Mouse (Mus musculus): Measurements from ENCODE around the gene Angptl2. TPM values are rescaled to one million over a fixed set of nuclear protein-coding genes. Genes with fewer than 3 reads are reported as not detected.

Gene Angptl2
- polyA plus RNA-seq, 1 experiment from 2014 or later = 24.3 TPM

DNA sequence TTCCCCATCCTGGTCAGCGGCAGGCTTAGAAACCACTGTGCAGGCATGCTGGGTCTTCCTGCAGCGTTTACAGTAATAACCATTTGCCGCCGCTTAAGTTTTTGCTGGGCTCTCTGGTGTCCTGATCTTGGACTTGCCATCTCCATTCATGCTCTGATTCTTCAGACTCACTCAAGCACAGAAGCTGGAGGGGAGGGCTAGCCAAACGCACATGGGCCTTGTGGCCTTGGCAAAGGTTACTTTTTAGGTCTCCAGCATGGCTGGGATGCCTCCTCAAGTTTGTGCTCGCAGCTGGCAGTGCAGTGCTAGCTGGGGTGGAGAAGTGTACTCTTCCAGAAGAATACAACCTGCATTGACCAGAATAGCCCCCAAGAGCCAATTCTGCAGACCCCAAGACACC is 6.6 kb downstream of the Angptl2 start:
- Histone ChIP-seq H3K4me1 (peaks cover 43% of the 10 kb centered on the region), H3K27me3 (ENCODE audit: poor library complexity, severe bottlenecking) (no peaks in the 10 kb centered on the region), H3K36me3 (replicated peaks) (peaks cover 51% of the 10 kb centered on the region), H3K4me3 (no peak overlapping the region), H3K27ac (no peak overlapping the region), H3K9me3 (no peaks in the 10 kb centered on the region)
- no peak for DNase-seq (ENCODE audit: extremely low spot score, low spot score)
- whole genome bisulfite sequencing = 94% methylated on average over 6 of the region's 6 CpGs

DNA sequence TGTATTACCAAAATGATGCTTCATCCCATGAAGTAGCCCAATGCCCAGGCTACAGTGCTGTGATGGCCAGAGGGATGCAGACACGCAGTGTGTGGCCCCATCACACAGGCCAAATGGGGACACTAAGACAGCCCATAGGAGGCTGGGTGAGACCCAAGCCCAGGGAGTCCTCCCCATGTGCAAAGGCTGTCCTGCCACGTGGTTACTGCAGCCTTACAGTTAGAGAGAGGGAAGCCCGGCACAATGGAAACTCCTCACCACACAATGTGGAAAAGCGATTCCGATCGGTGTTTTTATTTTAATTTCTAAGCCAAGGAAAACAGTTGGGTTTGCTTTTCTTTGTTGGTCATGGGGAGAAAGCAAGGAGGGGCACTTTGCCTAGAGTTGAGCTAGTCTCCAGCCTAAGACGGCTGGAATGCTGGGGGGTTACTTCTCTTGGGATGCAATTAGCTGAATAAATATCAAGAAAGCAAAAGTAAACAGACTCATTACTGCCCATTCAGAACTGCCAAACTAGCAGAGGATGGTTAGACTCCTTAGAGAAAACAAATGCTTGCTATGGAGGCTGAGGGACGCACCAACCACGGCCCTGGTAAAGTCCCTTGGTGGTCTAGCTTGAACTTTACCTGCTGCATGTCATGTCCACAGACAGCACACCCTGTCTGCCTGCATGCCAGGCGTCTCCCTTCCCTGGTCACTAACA is 7.9 kb downstream of the Angptl2 start:
- Histone ChIP-seq H3K4me3 (no peak overlapping the region), H3K36me3 (replicated peaks) (peaks cover 61% of the 10 kb centered on the region), H3K4me1 (peaks cover 32% of the 10 kb centered on the region), H3K27ac (no peak overlapping the region), H3K9me3 (no peaks in the 10 kb centered on the region), H3K27me3 (ENCODE audit: poor library complexity, severe bottlenecking) (no peaks in the 10 kb centered on the region)
- WGBS = 90% methylated on average over 10 of the region's 10 CpGs
- DNase-seq (ENCODE audit: extremely low spot score, low spot score) = no peak

DNA sequence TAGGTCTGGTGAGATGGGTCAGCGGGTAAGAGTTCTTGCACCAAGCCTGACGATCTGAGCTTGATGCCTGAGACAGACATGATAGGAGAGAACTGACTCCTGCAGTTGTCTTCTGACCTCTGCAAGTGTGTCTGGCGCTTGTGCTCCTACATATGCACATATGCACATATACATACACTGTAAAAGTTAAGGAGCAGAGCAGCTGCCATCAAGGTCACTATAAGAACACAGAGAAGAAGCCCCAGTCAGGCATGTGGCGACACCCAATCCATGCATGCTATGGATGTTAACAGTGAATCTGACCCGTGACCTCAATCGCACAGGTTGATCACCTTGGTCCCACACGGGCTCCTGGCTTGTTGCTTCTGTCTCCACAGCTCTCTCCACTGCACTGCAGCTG is 10.1 kb downstream of the Angptl2 start:
- 93% methylated on average over 7 of the region's 7 CpGs for WGBS
- H3K9me3 ChIP-seq = no peaks in the 10 kb centered on the region
- DNase-seq (ENCODE audit: extremely low spot score, low spot score) = no peak
- no peaks in the 10 kb centered on the region for H3K27me3 ChIP-seq (ENCODE audit: poor library complexity, severe bottlenecking)
- H3K27ac ChIP-seq = no peak overlapping the region
- peaks cover 12% of the 10 kb centered on the region for H3K4me1 ChIP-seq
- peaks cover 63% of the 10 kb centered on the region for H3K36me3 ChIP-seq (replicated peaks)
- no peak overlapping the region for H3K4me3 ChIP-seq

DNA sequence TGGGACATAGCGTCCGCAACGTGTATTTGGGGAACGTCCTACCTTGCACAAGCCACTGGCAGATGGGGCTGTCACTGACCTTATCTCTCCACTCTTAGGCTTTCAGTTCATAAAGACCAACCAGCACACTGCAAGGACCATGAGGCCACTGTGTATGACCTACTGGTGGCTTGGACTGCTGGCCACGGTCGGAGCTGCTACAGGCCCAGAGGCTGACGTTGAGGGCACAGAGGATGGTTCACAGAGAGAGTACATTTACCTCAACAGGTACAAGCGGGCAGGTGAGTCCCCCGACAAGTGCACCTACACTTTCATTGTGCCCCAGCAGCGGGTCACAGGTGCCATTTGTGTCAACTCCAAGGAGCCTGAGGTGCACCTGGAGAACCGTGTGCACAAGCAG is 12.2 kb downstream of the Angptl2 start:
- Histone ChIP-seq H3K4me3 (no peak overlapping the region), H3K4me1 (peaks cover 29% of the 10 kb centered on the region), H3K27ac (no peak overlapping the region), H3K9me3 (no peaks in the 10 kb centered on the region), H3K36me3 (replicated peaks) (peaks cover 61% of the 10 kb centered on the region), H3K27me3 (ENCODE audit: poor library complexity, severe bottlenecking) (no peaks in the 10 kb centered on the region)
- no peak for DNase-seq (ENCODE audit: extremely low spot score, low spot score)
- WGBS = 92% methylated on average over 11 of the region's 11 CpGs

DNA sequence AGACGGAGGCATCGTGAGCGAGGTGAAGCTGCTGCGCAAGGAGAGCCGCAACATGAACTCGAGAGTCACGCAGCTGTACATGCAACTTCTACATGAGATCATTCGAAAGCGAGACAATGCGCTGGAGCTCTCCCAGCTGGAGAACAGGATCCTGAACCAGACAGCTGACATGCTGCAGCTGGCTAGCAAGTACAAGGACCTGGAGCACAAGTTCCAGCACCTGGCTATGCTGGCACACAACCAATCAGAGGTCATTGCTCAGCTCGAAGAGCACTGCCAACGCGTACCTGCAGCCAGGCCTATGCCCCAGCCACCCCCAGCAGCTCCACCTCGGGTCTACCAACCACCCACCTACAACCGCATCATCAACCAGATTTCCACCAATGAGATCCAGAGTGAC is 12.7 kb downstream of the Angptl2 start:
- peaks cover 61% of the 10 kb centered on the region for H3K36me3 ChIP-seq (replicated peaks)
- WGBS = 95% methylated on average over 15 of the region's 15 CpGs

DNA sequence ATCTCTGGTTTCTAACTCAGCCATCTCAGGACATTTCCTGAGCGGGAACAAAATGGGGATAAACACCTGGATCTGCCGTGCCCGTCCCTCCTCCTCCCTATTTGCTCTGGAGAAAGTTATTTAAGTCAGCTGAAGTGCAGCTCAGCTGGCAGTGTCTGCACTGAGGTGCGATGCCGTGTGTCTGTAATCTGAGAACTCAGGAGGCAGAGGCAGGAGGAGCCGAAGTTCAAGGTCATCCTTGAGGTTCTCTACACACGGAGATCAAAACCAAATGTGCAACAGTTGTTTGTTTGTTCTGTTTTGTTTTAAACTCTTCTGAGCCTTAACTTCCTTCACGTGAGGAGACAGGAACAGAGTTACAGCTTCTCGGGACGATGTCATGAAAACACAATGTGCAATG is 14.8 kb downstream of the Angptl2 start:
- no peak overlapping the region for H3K4me3 ChIP-seq
- no peaks in the 10 kb centered on the region for H3K27me3 ChIP-seq (ENCODE audit: poor library complexity, severe bottlenecking)
- WGBS = 81% methylated on average over 10 of the region's 10 CpGs
- DNase-seq (ENCODE audit: extremely low spot score, low spot score) = no peak
- H3K27ac ChIP-seq = no peak overlapping the region
- no peaks in the 10 kb centered on the region for H3K9me3 ChIP-seq
- H3K4me1 ChIP-seq = peaks cover 38% of the 10 kb centered on the region
- peaks cover 58% of the 10 kb centered on the region for H3K36me3 ChIP-seq (replicated peaks)

More for the DNA sequence above, 12.7 kb downstream of the Angptl2 start:
- H3K27me3 ChIP-seq (ENCODE audit: poor library complexity, severe bottlenecking) = no peaks in the 10 kb centered on the region
- no peaks in the 10 kb centered on the region for H3K9me3 ChIP-seq
- no peak overlapping the region for H3K4me3 ChIP-seq
- DNase-seq (ENCODE audit: extremely low spot score, low spot score) = no peak
- no peak overlapping the region for H3K27ac ChIP-seq
- H3K4me1 ChIP-seq = peaks cover 34% of the 10 kb centered on the region

DNA sequence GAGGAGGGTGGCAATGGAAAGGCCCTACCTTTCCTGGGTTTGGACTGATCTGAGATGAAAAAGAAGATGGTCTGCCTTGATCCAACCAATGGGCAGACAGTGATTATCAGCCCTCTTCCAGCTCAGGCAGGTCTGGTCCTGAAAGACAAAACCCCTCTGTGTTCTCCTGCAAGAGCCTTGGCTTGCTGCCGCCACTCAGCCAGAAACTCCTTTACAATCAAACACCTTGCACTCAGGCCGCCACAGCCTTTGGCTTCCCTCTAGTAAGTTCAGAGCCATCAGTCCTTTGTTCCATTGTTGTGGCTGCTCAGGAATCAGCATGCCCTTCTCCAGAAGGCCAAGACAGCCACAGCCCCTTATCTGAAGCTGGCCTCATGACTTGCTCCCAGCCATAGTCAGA is 15.9 kb downstream of the Angptl2 start:
- H3K27ac ChIP-seq = peak overlapping the region; percentile 20; the same call in 1 of the 2 replicates
- peaks cover 38% of the 10 kb centered on the region for H3K4me1 ChIP-seq

DNA sequence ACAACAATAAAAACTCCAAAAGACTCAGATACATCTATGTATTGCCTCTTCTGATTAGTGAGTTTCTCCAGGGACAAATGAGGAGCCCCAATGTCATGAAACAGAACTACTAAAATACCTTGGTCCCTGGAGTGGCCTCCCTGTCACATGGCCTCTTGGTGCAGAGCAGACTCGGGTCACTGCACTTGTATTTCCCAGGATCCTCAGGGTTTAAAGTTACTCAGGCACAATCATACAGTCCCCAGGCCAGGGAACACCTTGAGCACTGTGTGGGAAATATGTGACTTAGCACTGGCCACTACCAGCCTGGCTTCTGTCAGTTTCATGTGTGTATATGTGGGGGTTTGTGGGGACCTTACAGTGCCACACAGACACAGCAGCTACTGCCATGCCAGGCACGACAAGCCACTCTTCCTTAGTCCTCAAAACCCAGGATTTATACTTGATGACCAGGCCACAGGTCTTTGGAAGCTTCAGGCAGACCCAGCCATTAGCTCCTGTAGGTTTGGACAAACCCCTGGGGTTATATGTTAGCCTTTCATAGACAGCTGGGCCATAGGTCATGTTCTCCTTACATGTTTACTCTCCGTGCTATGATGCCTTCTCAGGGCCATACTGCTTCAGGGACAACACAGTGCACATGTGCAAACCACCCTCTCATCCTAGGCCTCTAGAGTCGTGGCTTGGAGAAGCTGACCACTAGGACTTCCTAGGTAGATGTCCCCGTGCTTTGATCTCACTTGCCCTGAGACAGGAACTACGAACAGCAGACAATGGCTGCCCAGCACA is 17.1 kb downstream of the Angptl2 start:
- Histone ChIP-seq H3K36me3 (replicated peaks) (peaks cover 63% of the 10 kb centered on the region), H3K27me3 (ENCODE audit: poor library complexity, severe bottlenecking) (no peaks in the 10 kb centered on the region), H3K4me3 (no peak overlapping the region), H3K4me1 (peaks cover 30% of the 10 kb centered on the region), H3K9me3 (no peaks in the 10 kb centered on the region), H3K27ac (no peak overlapping the region)
- 80% methylated on average over 6 of the region's 6 CpGs for WGBS
- no peak for DNase-seq (ENCODE audit: extremely low spot score, low spot score)

More for the DNA sequence above, 15.9 kb downstream of the Angptl2 start:
- Histone ChIP-seq H3K27me3 (ENCODE audit: poor library complexity, severe bottlenecking) (no peaks in the 10 kb centered on the region), H3K9me3 (no peaks in the 10 kb centered on the region), H3K4me3 (no peak overlapping the region), H3K36me3 (replicated peaks) (peaks cover 55% of the 10 kb centered on the region)
- WGBS = 67% methylated on average over 2 of the region's 2 CpGs
- DNase-seq (ENCODE audit: extremely low spot score, low spot score) = no peak

DNA sequence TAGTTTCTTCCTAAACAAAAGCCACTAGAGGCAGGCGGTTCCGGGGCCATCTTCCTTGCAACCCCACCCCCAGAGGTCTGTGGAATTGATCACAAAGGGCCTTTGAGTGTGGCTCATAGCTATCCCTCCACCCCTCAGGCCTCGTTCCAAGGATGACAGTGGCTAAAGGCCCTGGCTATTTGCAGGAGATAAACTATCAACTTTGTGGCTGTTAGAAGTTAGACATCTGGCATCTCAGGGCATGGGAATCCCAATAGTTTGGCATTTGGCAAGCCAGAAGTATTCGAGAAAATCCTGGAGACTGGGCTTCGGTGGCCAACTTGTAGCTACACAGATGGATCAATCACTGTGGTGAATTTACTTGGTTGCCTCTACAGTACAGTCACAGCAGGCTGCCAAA is 18.0 kb downstream of the Angptl2 start:
- no peak overlapping the region for H3K27ac ChIP-seq
- no peaks in the 10 kb centered on the region for H3K27me3 ChIP-seq (ENCODE audit: poor library complexity, severe bottlenecking)
- no peak overlapping the region for H3K4me3 ChIP-seq
- H3K9me3 ChIP-seq = no peaks in the 10 kb centered on the region
- WGBS = 76% methylated on average over 5 of the region's 5 CpGs
- H3K4me1 ChIP-seq = peaks cover 30% of the 10 kb centered on the region
- DNase-seq (ENCODE audit: extremely low spot score, low spot score) = no peak
- H3K36me3 ChIP-seq (replicated peaks) = peaks cover 56% of the 10 kb centered on the region

DNA sequence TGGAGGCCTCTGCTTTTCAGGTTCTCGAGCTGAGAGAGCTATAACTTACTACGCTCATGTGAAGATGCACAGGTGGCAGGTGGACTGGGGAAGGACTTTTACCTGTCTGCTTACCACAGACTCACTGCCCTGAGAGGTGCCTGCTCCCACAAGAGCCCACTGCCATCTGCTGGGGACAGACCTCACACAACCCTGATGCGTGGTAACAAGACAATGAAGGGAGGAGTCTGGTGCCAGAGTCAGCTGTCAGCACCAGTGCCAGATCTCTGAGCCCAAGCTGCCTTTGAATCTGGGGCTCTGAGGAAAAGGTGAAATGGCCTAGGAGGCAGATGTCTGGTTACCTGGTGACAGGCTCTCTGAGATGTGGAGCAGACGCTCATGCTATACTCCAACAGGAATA is 19.0 kb downstream of the Angptl2 start:
- peaks cover 30% of the 10 kb centered on the region for H3K4me1 ChIP-seq
- no peak overlapping the region for H3K27ac ChIP-seq
- DNase-seq (ENCODE audit: extremely low spot score, low spot score) = no peak
- WGBS = 85% methylated on average over 4 of the region's 4 CpGs
- H3K9me3 ChIP-seq = no peaks in the 10 kb centered on the region
- no peak overlapping the region for H3K4me3 ChIP-seq
- peaks cover 46% of the 10 kb centered on the region for H3K36me3 ChIP-seq (replicated peaks)
- no peaks in the 10 kb centered on the region for H3K27me3 ChIP-seq (ENCODE audit: poor library complexity, severe bottlenecking)

DNA sequence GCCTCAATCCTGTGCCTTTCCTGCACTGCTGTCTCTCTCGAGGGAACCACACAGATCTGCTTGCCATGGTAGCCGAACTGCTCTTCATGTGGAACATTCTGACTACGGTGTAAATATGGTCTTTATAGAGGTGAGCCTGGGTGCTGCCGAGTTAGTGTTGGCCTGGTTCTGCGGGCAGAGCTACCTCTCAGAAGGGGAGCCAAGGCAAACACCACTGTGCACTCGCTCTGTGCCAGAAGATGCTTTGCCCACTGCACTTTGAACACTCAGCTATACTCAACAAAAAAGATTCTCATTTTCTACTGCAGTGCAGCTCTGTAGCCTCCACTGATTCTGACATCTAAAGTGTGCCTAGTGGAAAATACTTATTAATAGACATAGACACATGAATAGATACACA is 21.7 kb downstream of the Angptl2 start:
- peaks cover 32% of the 10 kb centered on the region for H3K36me3 ChIP-seq (replicated peaks)
- H3K9me3 ChIP-seq = no peaks in the 10 kb centered on the region
- 93% methylated on average over 6 of the region's 6 CpGs for WGBS
- H3K27ac ChIP-seq = no peak overlapping the region
- peaks cover 17% of the 10 kb centered on the region for H3K4me1 ChIP-seq
- no peak overlapping the region for H3K4me3 ChIP-seq
- no peak for DNase-seq (ENCODE audit: extremely low spot score, low spot score)
- no peaks in the 10 kb centered on the region for H3K27me3 ChIP-seq (ENCODE audit: poor library complexity, severe bottlenecking)

DNA sequence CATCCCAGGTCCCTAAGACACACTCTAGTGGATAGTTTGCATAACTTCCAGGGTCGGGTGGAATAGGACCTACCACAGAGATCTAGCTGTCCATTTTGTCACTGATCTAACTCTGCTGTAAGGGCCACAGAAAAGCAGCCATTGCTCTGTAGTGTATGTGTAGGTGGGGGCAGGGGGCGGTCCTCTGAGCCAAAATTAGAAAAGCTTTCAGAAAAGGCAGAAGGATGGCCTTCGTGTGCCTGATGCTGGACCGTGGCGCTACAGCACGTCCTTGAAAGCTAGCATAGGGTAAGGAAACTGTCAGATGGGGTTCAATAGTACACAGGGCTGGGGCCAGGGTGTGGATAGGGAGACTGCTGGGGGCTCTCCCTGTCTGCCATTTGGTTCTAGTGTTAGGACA is 29.0 kb downstream of the Angptl2 start:
- H3K4me3 ChIP-seq = no peak overlapping the region
- 85% methylated on average over 6 of the region's 6 CpGs for WGBS
- H3K4me1 ChIP-seq = peaks cover 18% of the 10 kb centered on the region
- DNase-seq (ENCODE audit: extremely low spot score, low spot score) = no peak
- H3K36me3 ChIP-seq (replicated peaks) = peaks cover 55% of the 10 kb centered on the region
- no peaks in the 10 kb centered on the region for H3K9me3 ChIP-seq
- H3K27me3 ChIP-seq (ENCODE audit: poor library complexity, severe bottlenecking) = no peaks in the 10 kb centered on the region
- no peak overlapping the region for H3K27ac ChIP-seq

DNA sequence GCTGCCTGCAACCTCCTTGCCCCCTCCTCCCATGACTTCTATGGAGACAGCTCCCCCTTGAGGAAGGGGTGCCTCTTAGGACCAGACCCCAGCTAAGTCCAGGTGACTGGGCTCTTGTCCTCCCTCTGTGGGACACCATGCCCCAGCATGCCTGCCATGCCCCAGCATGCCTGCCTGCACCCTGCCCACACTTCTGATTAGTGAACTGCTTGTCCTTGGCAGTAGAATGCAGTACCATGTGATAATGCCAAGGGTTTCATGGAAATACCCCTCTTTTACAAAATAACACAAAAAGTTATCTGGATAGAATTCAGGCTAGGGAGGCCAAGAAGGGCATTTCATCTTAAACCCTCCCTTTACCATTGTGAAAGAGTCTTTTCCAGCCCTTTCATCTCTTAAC is 29.5 kb downstream of the Angptl2 start:
- no peak for DNase-seq (ENCODE audit: extremely low spot score, low spot score)
- no peaks in the 10 kb centered on the region for H3K27me3 ChIP-seq (ENCODE audit: poor library complexity, severe bottlenecking)
- no peak overlapping the region for H3K4me3 ChIP-seq
- peaks cover 22% of the 10 kb centered on the region for H3K4me1 ChIP-seq
- no peaks in the 10 kb centered on the region for H3K9me3 ChIP-seq
- H3K36me3 ChIP-seq (replicated peaks) = peaks cover 55% of the 10 kb centered on the region
- H3K27ac ChIP-seq = no peak overlapping the region

Measured in forebrain, embryonic 10.5 days (tissue).